Mouse (Mus musculus) B cell, adult 67 days (primary cell): ENCODE results near the gene Mapk8. TPM values are rescaled to one million over a fixed set of nuclear protein-coding genes. Genes with fewer than 3 reads are reported as not detected.

Experiments used
- total RNA-seq, 2 experiments: library from RNA; stranded (reverse); gene quantifications; 4 replicates each; pipeline ENCODE4 v1.2.4; 2023

The Mapk8 gene
- 10 to 100 TPM; 28.5 to 35.7 TPM for total RNA-seq

DNA sequence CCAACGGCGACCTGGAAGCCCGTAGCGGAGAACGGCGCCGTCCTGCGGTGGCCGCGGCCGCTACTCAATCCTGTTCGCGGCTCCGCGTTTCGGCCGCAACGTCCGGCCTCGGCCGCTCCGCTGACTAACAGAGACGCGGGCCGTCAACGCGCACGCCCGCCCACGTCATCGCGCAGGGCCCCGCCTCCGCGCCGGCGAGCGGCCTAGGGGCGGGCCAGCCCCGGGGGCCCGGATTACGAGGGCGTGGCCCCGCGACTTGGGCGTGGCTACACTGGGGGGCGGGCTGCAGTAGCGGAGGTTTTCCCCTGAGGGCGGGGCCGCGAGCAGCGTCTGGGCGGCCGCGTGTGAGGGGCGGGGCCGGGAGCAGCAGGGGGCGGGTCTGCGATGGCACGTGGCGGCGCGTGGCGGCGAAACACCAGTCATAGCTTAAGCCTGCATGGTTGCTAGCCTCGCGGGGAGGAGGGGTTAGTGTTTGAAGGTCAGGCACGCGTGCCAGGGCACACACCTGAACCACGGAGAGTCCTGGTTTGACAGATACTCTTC is at the start of gene Mapk8:
Gene Mapk8 (minus strand): TSS at position 132 of the 543 bp plus-strand sequence.

GRCm38 (mm10) chr14:33471331-33471730 is 24.4 kb upstream of the Mapk8 start, which contains the start of gene Frmpd2:
Gene Frmpd2 (plus strand): TSS chr14:33471696.

Other genes with a start within 250 kb of the Mapk8 start
- not detected for gene Arhgap22, start 233.1 kb downstream of the Mapk8 start, total RNA-seq
- gene Frmpd2, start 24.5 kb upstream of the Mapk8 start, total RNA-seq, result not detected
- gene Ptpn20, start 142.0 kb upstream of the Mapk8 start, total RNA-seq, result not detected